Mouse (Mus musculus) CH12.LX (cell line): Measurements from ENCODE around the gene Chrd.

ENCODE experiments used
- BHLHE40 ChIP-seq: IDR thresholded peaks from 2 replicates; pipeline ENCODE4 v1.6.1; 2011; ENCODE audit warnings: mild to moderate bottlenecking, low read depth, low read length, improper control_type of control experiment
- CTCF ChIP-seq, 2 experiments: IDR thresholded peaks in 1 of 2; conservative IDR thresholded peaks in 1 of 2; 2 replicates each; pipeline ENCODE4 v1.5.1; 2011 to 2012; ENCODE audit warnings: low read depth in 2 of 2, low read length in 2 of 2, improper control_type of control experiment in 1 of 2, inconsistent platforms in 1 of 2, mild to moderate bottlenecking in 1 of 2, moderate library complexity in 1 of 2
- GABPA ChIP-seq: IDR thresholded peaks from 2 replicates; pipeline ENCODE4 v1.6.1; 2012; ENCODE audit warnings: low read depth, low read length, improper control_type of control experiment, inconsistent platforms; ENCODE audit not compliant: insufficient replicate concordance
- KAT2A ChIP-seq: IDR thresholded peaks from 2 replicates; pipeline ENCODE4 v1.6.1; 2012; ENCODE audit warnings: low read length, improper control_type of control experiment, inconsistent platforms; ENCODE audit not compliant: insufficient replicate concordance
- MAFK ChIP-seq: IDR thresholded peaks from 2 replicates; pipeline ENCODE4 v1.6.1; 2011; ENCODE audit warnings: low read length, improper control_type of control experiment; ENCODE audit not compliant: insufficient replicate concordance
- MAX ChIP-seq: IDR thresholded peaks from 2 replicates; pipeline ENCODE4 v1.6.1; 2011; ENCODE audit warnings: low read length, improper control_type of control experiment
- NRF1 ChIP-seq: IDR thresholded peaks from 2 replicates; pipeline ENCODE4 v1.6.1; 2014; ENCODE audit warnings: low read depth, mild to moderate bottlenecking, inconsistent platforms, low read length, improper control_type of control experiment, moderate library complexity
- USF2 ChIP-seq: conservative IDR thresholded peaks from 2 replicates; pipeline ENCODE4 v1.6.1; 2011; ENCODE audit warnings: low read depth, low read length, improper control_type of control experiment
- ZC3H11A ChIP-seq: IDR thresholded peaks from 2 replicates; pipeline ENCODE4 v1.6.1; 2012; ENCODE audit warnings: low read depth, mild to moderate bottlenecking, inconsistent platforms, low read length, improper control_type of control experiment

- TF ChIP-seq NRF1 (no peak), CTCF (conservative IDR thresholded peaks at IDR 0.05 in 1 of 2, IDR thresholded peaks at IDR 0.05 in 1 of 2; ENCODE audit: low read depth in 2 of 2, low read length in 2 of 2) (no peak), KAT2A (no peak), USF2 (no peak), ZC3H11A (no peak), GABPA (no peak), MAFK (no peak), MAX (no peak), BHLHE40 (no peak)
Measured at GRCm38 (mm10) chr16:20692241-20692965, 40.5 kb upstream of the Chrd start.
